Mouse (Mus musculus) C2C12 (cell line): ENCODE measurements around the gene Coro1c.

ENCODE experiments used
- CTCF ChIP-seq: IDR thresholded peaks from one replicate; pipeline ENCODE4 v1.5.1; 2011; ENCODE audit not compliant: control insufficient read depth, insufficient read depth, insufficient read length
- FOSL1 ChIP-seq: IDR thresholded peaks from one replicate; pipeline ENCODE4 v1.8.0; 2011; ENCODE audit warnings: mild to moderate bottlenecking, low read length; ENCODE audit not compliant: poor library complexity, insufficient read depth, severe bottlenecking
- MAX ChIP-seq: IDR thresholded peaks from one replicate; pipeline ENCODE4 v1.6.1; 2011; ENCODE audit warnings: mild to moderate bottlenecking, control low read depth
- MYOD1 ChIP-seq: IDR thresholded peaks from one replicate; pipeline ENCODE4 v1.6.1; 2011; ENCODE audit warnings: low read depth; ENCODE audit not compliant: control insufficient read depth, insufficient read length
- USF1 ChIP-seq: IDR thresholded peaks from one replicate; pipeline ENCODE4 v1.6.1; 2011; ENCODE audit warnings: low read depth, mild to moderate bottlenecking, control low read depth, moderate library complexity

DNA sequence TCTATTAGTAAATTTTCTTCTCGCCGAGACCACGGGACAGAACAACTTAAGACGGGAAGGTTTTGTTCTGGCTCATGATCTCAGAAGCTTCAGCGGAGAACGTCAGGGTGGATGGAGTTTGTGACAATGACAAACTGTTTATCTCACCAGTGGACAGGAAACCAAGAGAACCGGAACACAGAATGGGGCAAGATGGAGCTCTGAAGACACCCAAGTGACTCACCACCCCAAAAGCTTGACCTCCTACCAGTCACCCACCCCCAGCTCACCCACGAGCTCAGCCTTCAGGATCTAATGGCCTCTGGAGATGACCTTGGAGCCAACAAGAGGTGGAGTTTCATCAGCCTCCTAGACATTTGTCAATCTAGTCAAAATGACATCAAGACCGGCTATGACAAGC, 103.3 kb downstream of the Coro1c start:
- TF ChIP-seq CTCF (no peak), USF1 (no peak), MAX (no peak), MYOD1 (no peak), FOSL1 (no peak)
